Mouse (Mus musculus): ENCODE results near the gene Hacd2. TPM values are rescaled to one million over a fixed set of nuclear protein-coding genes. Genes with fewer than 3 reads are reported as not detected.
A peak's percentile ranks its signal among the peaks of the same experiment; 100 is the strongest.

Hacd2 gene
- polyA plus RNA-seq, 1 experiment = 36.1 TPM

- TF ChIP-seq USF1 (IDR thresholded peaks at IDR 0.05; ENCODE audit: low read depth) (no peak), MYOG (IDR thresholded peaks at IDR 0.05; ENCODE audit: control insufficient read depth in 1 of 3, insufficient read depth in 1 of 3, insufficient read length in 2 of 3, low read depth in 2 of 3) (no peak), MYOD1 (IDR thresholded peaks at IDR 0.05; ENCODE audit: control insufficient read depth in 1 of 3, insufficient read length in 2 of 3, low read depth in 2 of 3) (no peak), TCF12 (IDR thresholded peaks at IDR 0.05; ENCODE audit: insufficient read depth, poor library complexity, severe bottlenecking) (no peak), REST (IDR thresholded peaks at IDR 0.05; ENCODE audit: insufficient read depth, insufficient read length) (no peak), MAX (IDR thresholded peaks at IDR 0.05; ENCODE audit: low read depth) (no peak)
- Histone ChIP-seq H3K4me3 (no peak overlapping the region), H3K36me3 (ENCODE audit: control insufficient read depth, insufficient read depth) (no peaks in the 10 kb centered on the region), H3K79me2 (ENCODE audit: control insufficient read depth, insufficient read depth) (no peaks in the 10 kb centered on the region), H3K27me3 (ENCODE audit: control insufficient read depth, insufficient read depth, insufficient read length) (peaks cover 11% of the 10 kb centered on the region), H3ac (ENCODE audit: control insufficient read depth, insufficient read length) (no peak overlapping the region), H3K4me2 (ENCODE audit: low read depth) (no peak overlapping the region)
Observed at GRCm38 (mm10) chr16:35008447-35008846, 13.8 kb upstream of the Hacd2 start.

GRCm38 (mm10) chr16:35013501-35013900 lies 8.7 kb upstream of the Hacd2 start:
- TF ChIP-seq MYOD1 (IDR thresholded peaks at IDR 0.05; ENCODE audit: control insufficient read depth in 1 of 3, insufficient read length in 2 of 3, low read depth in 2 of 3) = no peak
- TF ChIP-seq SRF (IDR thresholded peaks at IDR 0.05; ENCODE audit: control insufficient read depth, insufficient read length, low read depth) = no peak
- no peak for TF ChIP-seq MYOG (IDR thresholded peaks at IDR 0.05; ENCODE audit: control insufficient read depth in 1 of 3, insufficient read depth in 1 of 3, insufficient read length in 2 of 3, low read depth in 2 of 3)
- TF ChIP-seq E2F4 (IDR thresholded peaks at IDR 0.05; ENCODE audit: insufficient read depth) = no peak
- TF ChIP-seq POLR2A (IDR thresholded peaks at IDR 0.05; ENCODE audit: insufficient read length, low read depth) = no peak
- TF ChIP-seq TCF12 (IDR thresholded peaks at IDR 0.05; ENCODE audit: insufficient read depth, poor library complexity, severe bottlenecking) = no peak
- TF ChIP-seq TCF3 (IDR thresholded peaks at IDR 0.05; ENCODE audit: insufficient read length, low read depth) = no peak
- no peak for TF ChIP-seq CEBPB (IDR thresholded peaks at IDR 0.05; ENCODE audit: insufficient read depth, poor library complexity, severe bottlenecking)
- TF ChIP-seq REST (IDR thresholded peaks at IDR 0.05; ENCODE audit: insufficient read depth, insufficient read length) = no peak
- TF ChIP-seq POLR2AphosphoS2 (IDR thresholded peaks at IDR 0.05; ENCODE audit: insufficient read length, low read depth) = no peak
- Histone ChIP-seq H3K4me3 (no peak overlapping the region), H3K4me2 (ENCODE audit: low read depth) (peak overlapping the region; percentile 51), H3K79me2 (ENCODE audit: control insufficient read depth, insufficient read depth) (no peaks in the 10 kb centered on the region), H3K27me3 (ENCODE audit: control insufficient read depth, insufficient read depth, insufficient read length) (peaks cover 6% of the 10 kb centered on the region), H3K36me3 (ENCODE audit: control insufficient read depth, insufficient read depth) (no peaks in the 10 kb centered on the region), H3ac (ENCODE audit: control insufficient read depth, insufficient read length) (no peak overlapping the region)

- no peaks in the 10 kb centered on the region for H3K36me3 ChIP-seq (ENCODE audit: control insufficient read depth, insufficient read depth)
- no peaks in the 10 kb centered on the region for H3K27me3 ChIP-seq (ENCODE audit: control insufficient read depth, insufficient read depth, insufficient read length)
- TF ChIP-seq MYOG (IDR thresholded peaks at IDR 0.05; ENCODE audit: control insufficient read depth in 1 of 3, insufficient read depth in 1 of 3, insufficient read length in 2 of 3, low read depth in 2 of 3) (no peak), MAX (IDR thresholded peaks at IDR 0.05; ENCODE audit: low read depth) (no peak), USF1 (IDR thresholded peaks at IDR 0.05; ENCODE audit: low read depth) (no peak), POLR2AphosphoS2 (IDR thresholded peaks at IDR 0.05; ENCODE audit: insufficient read length, low read depth) (no peak), E2F4 (IDR thresholded peaks at IDR 0.05; ENCODE audit: insufficient read depth) (no peak), REST (IDR thresholded peaks at IDR 0.05; ENCODE audit: insufficient read depth, insufficient read length) (no peak), SRF (IDR thresholded peaks at IDR 0.05; ENCODE audit: control insufficient read depth, insufficient read length, low read depth) (no peak), MYOD1 (IDR thresholded peaks at IDR 0.05; ENCODE audit: control insufficient read depth in 1 of 3, insufficient read length in 2 of 3, low read depth in 2 of 3) (no peak), TCF12 (IDR thresholded peaks at IDR 0.05; ENCODE audit: insufficient read depth, poor library complexity, severe bottlenecking) (no peak), TCF3 (IDR thresholded peaks at IDR 0.05; ENCODE audit: insufficient read length, low read depth) (no peak), POLR2A (IDR thresholded peaks at IDR 0.05; ENCODE audit: insufficient read length, low read depth) (no peak), CEBPB (IDR thresholded peaks at IDR 0.05; ENCODE audit: insufficient read depth, poor library complexity, severe bottlenecking) (no peak)
- H3K4me2 ChIP-seq (ENCODE audit: low read depth) = no peak overlapping the region
- no peaks in the 10 kb centered on the region for H3K79me2 ChIP-seq (ENCODE audit: control insufficient read depth, insufficient read depth)
- H3K4me3 ChIP-seq = no peak overlapping the region
- no peak overlapping the region for H3ac ChIP-seq (ENCODE audit: control insufficient read depth, insufficient read length)
Observed at GRCm38 (mm10) chr16:35016491-35016890, 5.7 kb upstream of the Hacd2 start.

GRCm38 (mm10) chr16:35018470-35018974 lies 3.7 kb upstream of the Hacd2 start:
- peaks cover 6% of the 10 kb centered on the region for H3K79me2 ChIP-seq (ENCODE audit: control insufficient read depth, insufficient read depth)
- no peak overlapping the region for H3K4me2 ChIP-seq (ENCODE audit: low read depth)
- no peak overlapping the region for H3ac ChIP-seq (ENCODE audit: control insufficient read depth, insufficient read length)
- no peak overlapping the region for H3K4me3 ChIP-seq
- no peaks in the 10 kb centered on the region for H3K36me3 ChIP-seq (ENCODE audit: control insufficient read depth, insufficient read depth)
- TF ChIP-seq TCF3 (IDR thresholded peaks at IDR 0.05; ENCODE audit: insufficient read length, low read depth) = no peak
- no peak for TF ChIP-seq POLR2AphosphoS2 (IDR thresholded peaks at IDR 0.05; ENCODE audit: insufficient read length, low read depth)
- no peak for TF ChIP-seq TCF12 (IDR thresholded peaks at IDR 0.05; ENCODE audit: insufficient read depth, poor library complexity, severe bottlenecking)
- no peak for TF ChIP-seq REST (IDR thresholded peaks at IDR 0.05; ENCODE audit: insufficient read depth, insufficient read length)
- no peak for TF ChIP-seq POLR2A (IDR thresholded peaks at IDR 0.05; ENCODE audit: insufficient read length, low read depth)
- TF ChIP-seq MAX (IDR thresholded peaks at IDR 0.05; ENCODE audit: low read depth) = no peak
- no peak for TF ChIP-seq CEBPB (IDR thresholded peaks at IDR 0.05; ENCODE audit: insufficient read depth, poor library complexity, severe bottlenecking)
- TF ChIP-seq MYOG (IDR thresholded peaks at IDR 0.05; ENCODE audit: control insufficient read depth in 1 of 3, insufficient read depth in 1 of 3, insufficient read length in 2 of 3, low read depth in 2 of 3) = no peak
- TF ChIP-seq E2F4 (IDR thresholded peaks at IDR 0.05; ENCODE audit: insufficient read depth) = no peak
- no peak for TF ChIP-seq MYOD1 (IDR thresholded peaks at IDR 0.05; ENCODE audit: control insufficient read depth in 1 of 3, insufficient read length in 2 of 3, low read depth in 2 of 3)
- no peak for TF ChIP-seq SRF (IDR thresholded peaks at IDR 0.05; ENCODE audit: control insufficient read depth, insufficient read length, low read depth)
- no peak for TF ChIP-seq USF1 (IDR thresholded peaks at IDR 0.05; ENCODE audit: low read depth)
- H3K27me3 ChIP-seq (ENCODE audit: control insufficient read depth, insufficient read depth, insufficient read length) = no peaks in the 10 kb centered on the region
